In the genomic region with DNA sequence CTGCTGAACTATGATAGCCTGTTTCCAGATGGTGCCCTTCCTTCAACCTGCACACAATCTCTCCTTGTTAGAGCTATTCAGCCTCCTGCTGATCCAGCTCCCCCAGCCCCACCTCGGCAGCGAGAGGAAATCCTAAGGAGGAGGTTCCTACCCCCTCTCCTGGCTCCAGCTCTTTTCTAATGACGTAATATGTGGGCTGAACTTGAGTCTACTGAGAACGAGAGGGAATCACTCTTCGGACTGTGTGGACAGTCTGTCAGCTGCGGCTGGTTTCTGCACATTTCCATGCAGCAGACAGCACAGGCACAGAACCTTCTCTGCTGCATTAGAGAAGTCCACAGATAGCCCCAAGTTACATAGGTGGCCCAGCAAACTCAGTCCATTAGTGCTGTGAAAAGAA, we compare ENCODE assay signal across 7 mouse cellular contexts. TPM values are rescaled to one million over a fixed set of nuclear protein-coding genes. Genes with fewer than 3 reads are reported as not detected.
DNase-seq lines count a peak whose midpoint lies in the region; ATAC-seq lines count a peak whose summit lies in the region.

No protein-coding gene starts in this region.

- H3K36me3 ChIP-seq in embryonic facial prominence, embryonic 15.5 days, result no peaks in the 10 kb centered on the region
- no peaks in the 10 kb centered on the region for H3K36me3 ChIP-seq in heart, embryonic 12.5 days
- H3K36me3 ChIP-seq in lung, embryonic 16.5 days (ENCODE audit: control insufficient read depth, insufficient read depth, low read length), result no peaks in the 10 kb centered on the region

- no peaks in the 10 kb centered on the region for H3K9me3 ChIP-seq in embryonic facial prominence, embryonic 15.5 days (replicated peaks)
- H3K9me3 ChIP-seq in heart, embryonic 12.5 days (replicated peaks), result no peaks in the 10 kb centered on the region
- H3K9me3 ChIP-seq in lung, embryonic 16.5 days (ENCODE audit: control insufficient read depth, low read length), result no peaks in the 10 kb centered on the region

- DNase-seq in adrenal gland, postnatal 36 days, result peak; percentile 60 to 70
- DNase-seq in kidney, adult 9 months, result peak; percentile 67
- peak; percentile 63 for DNase-seq in retina, embryonic 14.5 days (ENCODE audit: low spot score)

- H3K9ac ChIP-seq in embryonic facial prominence, embryonic 15.5 days, result no peak overlapping the region
- no peak overlapping the region; the same call in 1 of the 2 replicates for H3K9ac ChIP-seq in heart, embryonic 12.5 days
- H3K9ac ChIP-seq in lung, embryonic 16.5 days (ENCODE audit: low read length), result peak overlapping the region; percentile 45; the same call in 1 of the 2 replicates

- ATAC-seq in embryonic facial prominence, embryonic 15.5 days (ENCODE audit: insufficient number of reproducible peaks, low FRiP score, low TSS enrichment, low read depth), result peak; percentile 91
- peak; percentile 89 for ATAC-seq in heart, embryonic 12.5 days (ENCODE audit: insufficient number of reproducible peaks, low FRiP score)
- peak; percentile 96 for ATAC-seq in lung, embryonic 16.5 days (ENCODE audit: low read depth)
- ATAC-seq in megakaryocyte-erythroid progenitor cell, adult 5-6 weeks (replicated peaks; ENCODE audit: low FRiP score, low TSS enrichment, poor library complexity, severe bottlenecking), result no peak

- peak overlapping the region; percentile 42 for H3K4me2 ChIP-seq in embryonic facial prominence, embryonic 15.5 days (replicated peaks)
- H3K4me2 ChIP-seq in heart, embryonic 12.5 days, result peak overlapping the region; percentile 44
- H3K4me2 ChIP-seq in lung, embryonic 16.5 days (ENCODE audit: low read depth, low read length), result peak overlapping the region; percentile 53

- no peaks in the 10 kb centered on the region for H3K27me3 ChIP-seq in embryonic facial prominence, embryonic 15.5 days
- no peaks in the 10 kb centered on the region for H3K27me3 ChIP-seq in heart, embryonic 12.5 days (replicated peaks)
- H3K27me3 ChIP-seq in lung, embryonic 16.5 days (ENCODE audit: control insufficient read depth, insufficient read depth, low read depth, low read length), result no peaks in the 10 kb centered on the region

- 8% methylated on average over 6 of the region's 6 CpGs for WGBS in embryonic facial prominence, embryonic 15.5 days
- WGBS in heart, embryonic 12.5 days, result 15% methylated on average over 6 of the region's 6 CpGs
- 6% methylated on average over 6 of the region's 6 CpGs for WGBS in lung, embryonic 16.5 days

- peak overlapping the region; percentile 39 for H3K4me3 ChIP-seq in embryonic facial prominence, embryonic 15.5 days (replicated peaks)
- H3K4me3 ChIP-seq in heart, embryonic 12.5 days, result no peak overlapping the region; the same call in 1 of the 2 replicates
- peak overlapping the region; percentile 24; the same call in 1 of the 2 replicates for H3K4me3 ChIP-seq in lung, embryonic 16.5 days (ENCODE audit: low read length)

- peaks cover 12% of the 10 kb centered on the region; the same call in 1 of the 2 replicates for H3K4me1 ChIP-seq in embryonic facial prominence, embryonic 15.5 days
- peaks cover 30% of the 10 kb centered on the region for H3K4me1 ChIP-seq in heart, embryonic 12.5 days (replicated peaks)
- peaks cover 14% of the 10 kb centered on the region for H3K4me1 ChIP-seq in lung, embryonic 16.5 days (replicated peaks; ENCODE audit: control insufficient read depth, insufficient read depth, low read length)

- H3K27ac ChIP-seq in embryonic facial prominence, embryonic 15.5 days (replicated peaks), result peak overlapping the region; percentile 72
- peak overlapping the region; percentile 64 for H3K27ac ChIP-seq in heart, embryonic 12.5 days (ENCODE audit: poor library complexity, severe bottlenecking)
- H3K27ac ChIP-seq in lung, embryonic 16.5 days (ENCODE audit: low read length), result 0 out of 2 replicates have a peak overlapping the region, but pooled peaks have one; percentile 10

RNA-seq across cellular contexts. Expression of a gene that starts 0.3 kb away (rescaled TPM):
- total RNA-seq in adrenal gland, postnatal 36 days (2021), result 1 to 10 TPM; 3.2 to 8.3 TPM
- 65.3 and 75.8 TPM in 2 replicates for polyA plus RNA-seq in embryonic facial prominence, embryonic 15.5 days (2015; fragmentation: Nextera tagmentation; extraction: Ambion mirVana)
- polyA plus RNA-seq in heart, embryonic 12.5 days (2016; fragmentation: Nextera tagmentation; extraction: Ambion mirVana), result 1.4 and 2.1 TPM in 2 replicates
- polyA plus RNA-seq in lung, embryonic 16.5 days (2015; fragmentation: Nextera tagmentation; extraction: Ambion mirVana), result 3.5 and 4.1 TPM in 2 replicates
- not detected in 2 replicates for total RNA-seq in megakaryocyte-erythroid progenitor cell, adult 5-6 weeks (2014; fragmentation: Nextera tagmentation)
- total RNA-seq in megakaryocyte-erythroid progenitor cell, adult 5-6 weeks (2017), result not detected in 2 replicates

Comparison
In these comparisons a context has a peak if more than half of its experiments do, and no peak if none do; other contexts are left out.
1. H3K27ac ChIP-seq: peak in every context shown above with its lines; median percentile 72 in embryonic facial prominence, embryonic 15.5 days; 64 in heart, embryonic 12.5 days; 10 in lung, embryonic 16.5 days.
2. RNA of a gene that starts 0.3 kb away (polyA plus RNA-seq): 65.3 to 75.8 TPM in embryonic facial prominence, embryonic 15.5 days; 3.5 to 4.1 TPM in lung, embryonic 16.5 days and 1.4 to 2.1 TPM in heart, embryonic 12.5 days; every median in the first group is over 10 times any median in the second.
3. Peak in every context shown above with its lines, with median percentiles within 50 percentile points of each other: DNase-seq and H3K4me2 ChIP-seq.